Comparison of ENCODE assay signal across 10 mouse cellular contexts in genomic region chr11:113863408-113863807, GRCm38 (mm10).
DNase-seq lines count a peak whose midpoint lies in the region; ATAC-seq and TF ChIP-seq lines count a peak whose summit lies in the region.
"Had no signal": no experiment of that assay in that cellular context is flagged by ENCODE, and none has a peak within 500 bp of the region (broad histone marks: within the 10 kb centered on the region; RNA-seq: fewer than 3 reads in every experiment).

No protein-coding gene starts in this region.

- H3K4me1 ChIP-seq in lung, embryonic 14.5 days (ENCODE audit: insufficient read depth), result no peaks in the 10 kb centered on the region
- H3K4me1 ChIP-seq: heart, embryonic 15.5 days; megakaryocyte, embryonic 14.5 days had no signal

- H3K9me3 ChIP-seq in lung, embryonic 14.5 days (ENCODE audit: low read depth, low read length), result no peaks in the 10 kb centered on the region
- H3K9me3 ChIP-seq: heart, embryonic 15.5 days had no signal

- no peak overlapping the region for H3K27ac ChIP-seq in lung, embryonic 14.5 days (ENCODE audit: low read depth)
- H3K27ac ChIP-seq: heart, embryonic 15.5 days had no signal

- no peak overlapping the region for H3K4me2 ChIP-seq in lung, embryonic 14.5 days
- H3K4me2 ChIP-seq: heart, embryonic 15.5 days had no signal

- no peaks in the 10 kb centered on the region for H3K27me3 ChIP-seq in lung, embryonic 14.5 days (ENCODE audit: insufficient read depth, low read length)
- H3K27me3 ChIP-seq: heart, embryonic 15.5 days had no signal

- peak; percentile 76 for TF ChIP-seq CTCF in lung, embryonic 14.5 days (IDR thresholded peaks at IDR 0.05; ENCODE audit: low read depth)

- H3K4me3 ChIP-seq in lung, embryonic 14.5 days (ENCODE audit: low read depth, low read length), result no peak overlapping the region
- H3K4me3 ChIP-seq: heart, embryonic 15.5 days; megakaryocyte, embryonic 14.5 days had no signal

- no peaks in the 10 kb centered on the region for H3K36me3 ChIP-seq in lung, embryonic 14.5 days (ENCODE audit: insufficient read depth)
- H3K36me3 ChIP-seq: heart, embryonic 15.5 days had no signal

- ATAC-seq in lung, embryonic 14.5 days (ENCODE audit: insufficient read depth), result no peak

- DNase-seq in cerebellum, postnatal 14 days, result peak; percentile 30 to 57
- no peak for DNase-seq in cerebellum, postnatal 36 days
- DNase-seq in lung, embryonic 14.5 days, result peak; percentile 58
- DNase-seq in lung, postnatal 25 days (ENCODE audit: low spot score), result no peak
- DNase-seq in c-Kit-positive CD71-positive TER-119-negative erythroid progenitor cells, embryonic 14.5 days (ENCODE audit: low read depth), result peak; percentile 14
- peak; percentile 27 for DNase-seq in naive thymus-derived CD4-positive, alpha-beta T cell, adult 2 months (ENCODE audit: low read depth)
- DNase-seq in right cerebral cortex, adult 2 months (ENCODE audit: low spot score in 2 of 2), result no peak
- DNase-seq in left cerebral cortex, adult 11 months (ENCODE audit: low spot score), result no peak

- no peak overlapping the region for H3K9ac ChIP-seq in lung, embryonic 14.5 days
- H3K9ac ChIP-seq: heart, embryonic 15.5 days had no signal

- WGBS in lung, embryonic 14.5 days, result 71% methylated on average over 5 of the region's 5 CpGs

Comparison
In these comparisons a context has a peak if more than half of its experiments do, and no peak if none do; other contexts are left out.
1. DNase-seq: peak in cerebellum, postnatal 14 days (2 of 2), lung, embryonic 14.5 days (single experiment), c-Kit-positive CD71-positive TER-119-negative erythroid progenitor cells, embryonic 14.5 days (single experiment) and naive thymus-derived CD4-positive, alpha-beta T cell, adult 2 months (single experiment); none in cerebellum, postnatal 36 days (0 of 2), lung, postnatal 25 days (single experiment), right cerebral cortex, adult 2 months (0 of 2) and left cerebral cortex, adult 11 months (single experiment).